Mouse (Mus musculus) limb, embryonic 14.5 days (tissue): ENCODE measurements around the gene Trub2. TPM values are rescaled to one million over a fixed set of nuclear protein-coding genes. Genes with fewer than 3 reads are reported as not detected.

Experiments used
- ATAC-seq: fragments of 200-750 bp; cut with Nextera tagmentation; 2 replicates; pipeline ENCODE4 v1.8.0; 2017; ENCODE audit warnings: low read depth, moderate number of reproducible peaks, moderate TSS enrichment; ENCODE audit not compliant: low FRiP score
- DNase-seq: peaks from one replicate; pipeline ENCODE4 v3.0.0-alpha.2; 2015; ENCODE audit warnings: low spot score
- H3K27ac ChIP-seq: fragments of 300-500 bp; sonication (generic); replicated peaks from 2 replicates; pipeline ENCODE4 v1.5.1; 2014; ENCODE audit warnings: low read depth, mild to moderate bottlenecking, low read length, moderate library complexity, mixed read lengths
- H3K27me3 ChIP-seq: fragments of 300-500 bp; sonication (generic); 2 replicates; pipeline ENCODE4 v1.6.1; 2014; ENCODE audit warnings: low read length, mixed read lengths; ENCODE audit not compliant: control insufficient read depth, insufficient read depth
- H3K36me3 ChIP-seq: fragments of 300-500 bp; sonication (generic); 2 replicates; pipeline ENCODE4 v1.6.1; 2014; ENCODE audit warnings: mild to moderate bottlenecking, low read length, moderate library complexity, mixed read lengths; ENCODE audit not compliant: control insufficient read depth, insufficient read depth
- H3K4me1 ChIP-seq: fragments of 300-500 bp; sonication (generic); 2 replicates; pipeline ENCODE4 v1.6.1; 2014; ENCODE audit warnings: antibody characterized with exemption, low read length, mixed read lengths; ENCODE audit not compliant: control insufficient read depth, insufficient read depth
- H3K4me2 ChIP-seq: fragments of 300-500 bp; sonication (generic); replicated peaks from 2 replicates; pipeline ENCODE4 v1.6.1; 2014; ENCODE audit warnings: low read depth, mild to moderate bottlenecking, low read length, moderate library complexity; ENCODE audit not compliant: severe bottlenecking
- H3K4me3 ChIP-seq: fragments of 300-500 bp; sonication (generic); replicated peaks from 2 replicates; pipeline ENCODE4 v1.5.1; 2014; ENCODE audit warnings: low read length
- H3K9ac ChIP-seq: fragments of 300-500 bp; sonication (generic); 2 replicates; pipeline ENCODE4 v1.6.1; 2014; ENCODE audit warnings: mild to moderate bottlenecking, low read depth, low read length, moderate library complexity; ENCODE audit not compliant: severe bottlenecking
- H3K9me3 ChIP-seq: fragments of 300-500 bp; sonication (generic); 2 replicates; pipeline ENCODE4 v1.6.1; 2016; ENCODE audit warnings: low read length; ENCODE audit not compliant: control insufficient read depth
- POLR2A ChIP-seq: fragments of 200-500 bp; IDR thresholded peaks from 2 replicates; pipeline ENCODE4 v1.8.0; 2012; ENCODE audit warnings: inconsistent platforms, mild to moderate bottlenecking, moderate library complexity, borderline replicate concordance; ENCODE audit not compliant: insufficient read depth, insufficient read length; ENCODE audit errors: extremely low read depth
- WGBS: fragments of 180-500 bp; shearing (Covaris S2); extraction: QIAGEN DNeasy Blood & Tissue Kit; methylation state at CpG from one replicate; pipeline ENCODE4 v1.1.7; 2014; 5-methylcytosine and 5-hydroxymethylcytosine counted together
- polyA plus RNA-seq, 2 experiments: library from polyadenylated mRNA; depleted of rRNA in 1 of 2; stranded (reverse) in 1 of 2; unstranded in 1 of 2; fragments of >200 nt; fragmentation: Nextera tagmentation in 1 of 2; extraction: Ambion mirVana in 1 of 2; gene quantifications; 2 replicates each; pipeline versions ENCODE4 v1.2.1 to v1.2.3; 2012 to 2014

The Trub2 gene
- polyA plus RNA-seq, 2 experiments, result 24.2 to 45.8 TPM

DNA sequence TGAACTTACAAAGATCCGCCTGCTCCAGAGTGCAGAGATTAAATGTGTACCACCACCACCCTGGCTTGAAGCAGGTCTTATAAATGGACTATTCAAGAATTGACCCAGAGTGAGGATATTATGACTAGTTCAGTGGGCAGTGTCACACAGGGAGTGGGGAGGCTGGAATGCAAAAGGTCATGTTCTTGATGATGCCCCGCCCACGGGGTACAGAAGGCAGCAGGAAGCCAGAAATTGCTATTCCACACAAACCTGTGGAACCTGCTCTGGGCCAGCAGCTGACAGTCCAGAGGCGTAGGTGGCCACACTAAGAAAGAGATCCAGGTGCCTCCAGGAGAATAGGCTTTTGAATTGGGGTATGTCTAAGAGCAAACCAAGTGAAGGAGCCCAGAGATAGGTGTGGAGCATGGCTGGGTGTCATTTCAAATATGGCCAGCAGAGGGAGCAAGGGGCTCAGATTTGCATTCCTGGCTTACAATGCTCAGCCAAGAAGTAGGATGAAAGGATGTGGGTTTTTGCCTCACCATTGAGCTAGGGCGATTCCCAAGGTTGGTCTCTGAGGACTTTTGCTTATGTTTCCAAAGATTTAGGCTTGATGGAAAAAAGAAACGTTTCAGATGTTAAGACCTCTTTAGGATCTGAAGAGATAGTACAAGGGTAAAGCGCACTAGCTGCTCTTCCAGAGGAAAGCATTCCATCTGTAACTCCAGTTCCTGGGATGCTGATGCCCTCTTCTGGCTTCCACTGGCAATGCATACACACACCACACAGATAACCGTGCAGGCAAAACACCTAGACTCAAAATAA is 29.3 kb upstream of the Trub2 start:
- Histone ChIP-seq H3K4me1 (peaks cover 10% of the 10 kb centered on the region), H3K9me3 (no peaks in the 10 kb centered on the region), H3K36me3 (peaks cover 41% of the 10 kb centered on the region), H3K4me3 (no peak overlapping the region), H3K4me2 (peak overlapping the region; percentile 24; the same call in 1 of the 2 replicates), H3K27me3 (no peaks in the 10 kb centered on the region), H3K27ac (0 out of 2 replicates have a peak overlapping the region, but pooled peaks have one; percentile 14), H3K9ac (no peak overlapping the region)
- DNase-seq (peak; percentile 88), ATAC-seq (peak; percentile 78)
- 36% methylated on average over 8 of the region's 8 CpGs for WGBS
- TF ChIP-seq POLR2A, result no peak

- DNase-seq (no peak), ATAC-seq (no peak)
- Histone ChIP-seq H3K4me2 (no peak overlapping the region), H3K4me3 (no peak overlapping the region), H3K27me3 (no peaks in the 10 kb centered on the region), H3K9ac (no peak overlapping the region), H3K4me1 (peaks cover 7% of the 10 kb centered on the region), H3K9me3 (no peaks in the 10 kb centered on the region), H3K36me3 (peaks cover 58% of the 10 kb centered on the region), H3K27ac (no peak overlapping the region)
- WGBS, result 79% methylated on average over 10 of the region's 11 CpGs
- TF ChIP-seq POLR2A, result no peak
Measured at GRCm38 (mm10) chr2:29815678-29816371, 27.5 kb upstream of the Trub2 start.

- Histone ChIP-seq H3K27me3 (no peaks in the 10 kb centered on the region), H3K4me3 (peak overlapping the region; percentile 80), H3K27ac (no peak overlapping the region), H3K4me1 (peaks cover 12% of the 10 kb centered on the region), H3K36me3 (peaks cover 35% of the 10 kb centered on the region), H3K9ac (peak overlapping the region; percentile 75), H3K4me2 (peak overlapping the region; percentile 77), H3K9me3 (no peaks in the 10 kb centered on the region)
- no peak for DNase-seq
- 28% methylated on average over 6 of the region's 6 CpGs for WGBS
- no peak for TF ChIP-seq POLR2A
- no peak for ATAC-seq
Measured at GRCm38 (mm10) chr2:29803400-29803831, 15.1 kb upstream of the Trub2 start.

- ATAC-seq (peak; percentile 74), DNase-seq (no peak)
- 0% methylated on average over 31 of the region's 39 CpGs for WGBS
- TF ChIP-seq POLR2A, result 0 out of 2 replicates have a peak, but pooled peaks have one; percentile 2
- Histone ChIP-seq H3K9me3 (no peaks in the 10 kb centered on the region), H3K27ac (peak overlapping the region; percentile 65), H3K27me3 (no peaks in the 10 kb centered on the region), H3K9ac (peak overlapping the region; percentile 75), H3K4me1 (peaks cover 12% of the 10 kb centered on the region), H3K4me3 (peak overlapping the region; percentile 80), H3K4me2 (peak overlapping the region; percentile 77), H3K36me3 (peaks cover 29% of the 10 kb centered on the region)
Measured at GRCm38 (mm10) chr2:29802827-29803201, 14.5 kb upstream of the Trub2 start.

DNA sequence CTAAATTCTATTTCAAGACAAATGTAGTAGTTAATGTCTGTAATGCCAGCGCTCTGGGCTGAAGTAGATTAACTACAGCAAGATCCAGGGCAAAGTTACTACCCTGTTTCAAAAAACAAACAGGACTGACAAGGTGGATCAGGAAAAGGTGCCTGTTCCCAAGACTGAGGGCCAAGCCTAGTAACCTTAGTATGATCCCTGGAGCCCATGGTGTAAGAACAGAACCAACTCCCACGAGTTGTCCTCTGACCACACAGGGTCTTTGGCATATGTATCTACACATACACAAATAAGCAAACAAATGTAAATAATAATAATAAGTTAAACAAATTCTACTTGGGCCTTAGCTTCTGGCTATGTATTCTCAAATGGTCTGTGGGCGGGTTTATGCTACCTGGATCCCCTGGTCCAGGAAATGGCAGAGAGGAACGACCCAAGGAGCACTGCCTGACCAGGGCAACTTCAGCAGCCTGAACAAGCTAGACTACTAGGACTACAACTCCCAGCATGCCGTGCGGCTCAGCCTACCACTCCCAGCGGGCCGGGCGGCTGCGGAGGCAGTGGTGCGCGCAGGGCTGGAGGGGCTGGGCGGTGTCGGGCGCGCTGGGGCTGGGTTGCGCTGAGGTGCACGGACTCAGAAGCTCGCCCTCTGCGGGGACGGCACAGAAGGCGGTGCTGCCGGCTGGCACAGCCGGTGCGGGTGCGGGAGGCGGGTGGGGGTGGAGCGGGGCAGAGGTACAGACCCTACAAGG is 13.9 kb upstream of the Trub2 start, which contains the start of gene Slc27a4:
TSS of gene Slc27a4 (plus strand) at position 560 of the 752 bp plus-strand sequence.
- Histone ChIP-seq H3K4me3 (peak within 1 kb of the TSS; percentile 80), H3K4me1 (peaks cover 12% of the 10 kb centered on the region), H3K9ac (peak within 1 kb of the TSS; percentile 75), H3K27ac (peak within 1 kb of the TSS; percentile 65), H3K4me2 (peak within 1 kb of the TSS; percentile 77), H3K9me3 (no peaks in the 10 kb centered on the region), H3K36me3 (peaks cover 24% of the 10 kb centered on the region), H3K27me3 (no peaks in the 10 kb centered on the region)
- peak; percentile 96 for ATAC-seq
- whole genome bisulfite sequencing, result 7% methylated on average over 22 of the region's 28 CpGs
- DNase-seq, result peak; percentile 97
- TF ChIP-seq POLR2A, result 0 out of 2 replicates have a peak, but pooled peaks have one; percentile 29
